Mouse (Mus musculus): ENCODE measurements around the gene Ascc1.

DNA sequence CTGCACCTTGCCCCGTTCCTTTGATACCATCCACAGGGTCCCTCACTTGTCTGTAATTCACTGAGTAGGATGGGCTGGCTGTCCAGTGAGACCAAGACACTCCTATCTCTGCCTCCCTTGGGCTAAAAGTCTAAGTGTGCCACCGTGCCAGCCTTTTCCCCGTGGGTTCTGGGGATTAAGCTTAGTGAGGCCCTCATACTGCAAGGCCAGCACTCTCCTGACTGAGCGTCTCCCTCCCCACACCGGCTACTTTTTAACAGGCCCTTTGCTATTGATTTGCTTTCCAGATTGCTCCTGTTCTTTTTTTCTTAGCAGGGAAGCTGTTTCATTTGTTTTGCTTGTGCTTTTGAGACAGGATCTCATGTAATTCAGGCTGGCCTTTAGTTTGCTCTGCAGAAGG, 60.3 kb downstream of the Ascc1 start:
- TF ChIP-seq CTCF (IDR thresholded peaks at IDR 0.05; ENCODE audit: control insufficient read depth, insufficient read depth, insufficient read length) (no peak), USF1 (IDR thresholded peaks at IDR 0.05; ENCODE audit: low read depth) (no peak), MYOD1 (IDR thresholded peaks at IDR 0.05; ENCODE audit: control insufficient read depth, insufficient read length, low read depth) (no peak), MAX (IDR thresholded peaks at IDR 0.05) (no peak), MYOG (IDR thresholded peaks at IDR 0.05; ENCODE audit: control insufficient read depth, extremely low read depth, insufficient read length) (no peak), CEBPB (IDR thresholded peaks at IDR 0.05; ENCODE audit: low read depth) (no peak)

Data from C2C12 (cell line).